Mouse (Mus musculus): ENCODE data around the gene Kalrn.

Kalrn gene

DNA sequence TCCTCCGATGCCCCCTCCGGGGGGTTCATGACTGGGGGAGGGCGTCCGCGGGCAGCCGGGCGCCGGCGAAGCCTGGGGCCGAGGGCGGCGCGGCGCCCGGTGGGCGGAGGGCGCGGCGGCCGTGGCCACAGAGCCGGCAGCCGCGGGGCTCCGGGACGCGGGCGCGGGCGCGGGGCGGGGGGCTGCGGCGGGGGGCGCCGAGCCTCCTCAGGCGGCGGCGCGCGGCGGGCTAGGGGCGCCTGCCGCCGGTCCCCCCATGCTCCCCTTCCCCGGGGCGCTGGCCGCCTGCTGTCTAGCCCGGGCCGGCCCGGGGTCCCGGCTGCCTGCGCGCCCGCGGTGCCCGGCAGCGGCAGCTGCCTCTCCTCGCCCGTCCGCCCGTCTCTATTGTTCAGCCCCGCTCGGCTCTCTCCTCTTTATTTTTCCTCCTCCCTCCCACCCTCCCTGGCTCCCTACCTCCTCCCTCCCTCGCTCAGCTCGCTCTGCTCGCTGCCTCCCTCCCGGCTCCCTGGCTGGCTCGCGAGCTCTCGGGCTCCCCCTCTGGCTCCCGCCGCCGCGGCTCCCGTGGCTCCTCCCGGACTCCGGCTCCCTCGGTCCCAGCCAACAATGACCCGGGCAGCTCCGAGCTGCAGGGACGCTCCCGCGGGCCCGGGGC is at the start of gene Kalrn:
Kalrn (minus strand) TSS at position 382 of the 652 bp plus-strand sequence.
- peak; percentile 20 for DNase-seq (ENCODE audit: low read depth, low spot score)

DNA sequence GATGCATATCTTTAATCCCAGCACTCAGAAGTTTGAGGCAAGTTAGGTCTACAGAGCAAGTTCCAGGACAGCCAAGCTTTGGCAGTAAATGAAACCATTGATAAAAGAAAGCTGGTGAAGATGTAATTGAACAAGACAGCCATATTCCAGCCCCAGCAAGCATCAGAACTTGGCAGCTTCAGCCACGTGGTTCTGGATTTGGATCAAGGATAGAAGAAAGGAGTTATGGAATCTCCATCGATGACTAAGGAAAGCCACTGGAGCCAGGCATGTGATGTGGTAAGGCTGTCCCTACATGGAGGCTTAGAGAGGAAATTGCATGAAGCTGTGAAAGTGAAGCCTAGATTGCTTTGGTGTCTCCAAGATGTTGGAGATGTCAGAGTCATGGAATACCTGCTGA is 40.7 kb upstream of the Kalrn start:
- DNase-seq (ENCODE audit: low read depth, low spot score), result no peak

DNA sequence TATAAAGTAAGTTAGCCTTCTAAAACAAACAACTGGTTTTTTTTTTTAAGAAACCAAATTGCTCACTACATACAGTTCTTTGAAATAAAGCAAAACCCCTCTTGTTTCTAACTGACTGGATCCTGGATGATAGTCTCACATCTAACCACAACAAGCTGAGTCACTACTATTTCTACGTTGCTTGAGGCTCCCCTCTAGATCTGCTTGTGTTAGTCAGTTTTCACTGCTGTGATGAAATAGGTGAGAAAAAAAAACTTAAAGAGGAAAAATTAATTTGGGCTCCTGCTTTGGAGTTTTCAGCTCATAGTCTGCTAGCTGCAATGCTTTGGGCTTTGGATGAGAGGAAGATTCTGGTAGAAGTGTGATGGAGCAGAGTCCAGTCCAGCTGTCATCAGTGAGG is 36.8 kb upstream of the Kalrn start:
- no peak for DNase-seq (ENCODE audit: low read depth, low spot score)

DNA sequence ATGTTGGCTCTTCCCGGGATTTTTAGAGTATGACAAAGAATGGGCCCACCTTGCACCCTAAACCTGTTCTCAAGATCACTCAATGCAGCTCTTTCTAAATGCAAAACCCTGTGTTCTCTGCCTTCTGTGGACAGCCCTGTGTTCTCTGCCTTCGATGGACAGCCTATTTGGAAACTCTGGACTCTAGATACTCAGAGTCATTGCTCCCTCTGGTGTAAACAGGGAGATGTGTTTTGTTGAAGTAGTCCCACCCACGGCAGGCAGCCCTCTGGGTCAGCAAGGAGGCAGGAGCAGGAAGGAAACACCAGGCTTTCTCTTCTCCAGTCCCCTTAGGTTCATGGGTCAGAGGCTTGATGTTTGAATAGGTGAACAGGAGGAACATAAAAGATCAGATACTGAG is 32.3 kb upstream of the Kalrn start:
- no peak for DNase-seq (ENCODE audit: low read depth, low spot score)

DNA sequence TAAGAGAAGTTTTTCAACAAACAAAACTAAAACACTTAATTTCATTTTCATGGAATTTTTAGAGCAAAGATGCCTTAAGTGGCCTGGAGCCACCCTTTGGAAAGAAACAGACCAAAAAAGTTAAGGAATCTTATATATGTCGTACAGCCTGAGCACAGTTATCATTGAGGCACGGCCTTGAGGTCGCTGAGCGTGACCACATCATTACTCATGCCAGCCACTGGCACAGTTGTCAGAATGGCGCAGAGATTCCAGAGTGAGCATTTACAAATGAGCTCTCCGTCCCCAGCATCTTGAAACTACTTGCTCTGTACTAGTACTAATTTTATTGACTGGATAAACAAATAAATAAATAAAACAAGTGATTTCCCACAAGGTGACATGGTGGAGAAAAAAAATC is 30.5 kb upstream of the Kalrn start:
- DNase-seq (ENCODE audit: low read depth, low spot score), result no peak

DNA sequence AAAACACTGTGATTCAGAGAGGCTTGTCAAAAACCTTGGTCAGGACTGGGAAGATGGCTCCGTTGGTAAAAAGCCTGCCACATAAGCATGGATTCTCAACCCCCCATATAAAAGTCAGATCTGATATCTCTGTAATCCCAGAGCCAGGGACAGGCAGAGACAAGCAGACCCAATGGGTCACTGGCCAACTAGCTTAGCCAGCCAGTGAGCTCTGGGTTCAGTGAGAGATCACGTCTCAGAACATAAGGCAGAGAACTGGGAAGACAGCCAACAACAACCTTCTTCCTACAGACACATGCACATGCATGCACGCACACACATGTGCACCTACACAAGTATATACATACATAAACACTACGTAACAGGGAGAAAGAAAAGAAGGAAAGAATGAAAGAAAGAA is 29.7 kb upstream of the Kalrn start:
- no peak for DNase-seq (ENCODE audit: low read depth, low spot score)

DNA sequence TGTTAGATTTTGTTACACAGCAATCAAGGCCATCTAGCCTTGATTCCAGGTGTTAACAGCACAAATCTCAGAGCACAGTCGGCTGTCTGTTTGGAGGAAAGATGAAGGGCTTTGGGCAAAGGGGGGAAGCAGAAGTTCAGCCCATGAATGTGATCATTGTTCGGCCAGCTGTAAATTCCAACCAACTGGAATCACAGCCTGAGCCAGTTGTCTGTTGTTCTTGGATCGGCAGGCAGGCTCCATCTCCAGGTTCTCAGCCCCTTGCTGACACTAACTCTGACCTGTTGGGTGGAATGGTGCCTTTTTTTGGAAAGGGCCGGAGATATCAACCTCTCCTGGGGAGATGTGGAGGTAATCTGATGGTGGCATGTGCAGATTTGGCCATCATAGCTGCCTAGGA is 28.6 kb upstream of the Kalrn start:
- DNase-seq (ENCODE audit: low read depth, low spot score), result no peak

DNA sequence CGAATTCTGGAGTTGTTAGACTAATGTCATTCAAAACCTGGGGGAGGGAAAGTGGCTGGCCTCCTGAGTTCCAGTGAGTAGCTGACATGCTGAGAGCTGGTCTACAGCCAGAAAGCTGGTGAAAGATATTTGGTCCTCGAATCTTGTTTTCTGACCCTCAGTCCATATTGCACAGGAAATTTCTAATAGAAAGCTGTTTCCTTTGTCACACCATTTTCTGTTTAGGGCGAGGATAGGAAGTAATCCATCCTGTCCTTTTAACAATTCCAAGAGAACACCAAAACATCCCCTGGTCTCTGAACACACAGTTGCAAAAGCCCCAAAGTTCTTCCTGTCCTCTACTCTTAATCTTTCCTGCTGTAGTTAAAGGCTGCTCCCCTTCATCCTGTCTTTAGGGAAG is 22.0 kb upstream of the Kalrn start:
- no peak for DNase-seq (ENCODE audit: low read depth, low spot score)

DNA sequence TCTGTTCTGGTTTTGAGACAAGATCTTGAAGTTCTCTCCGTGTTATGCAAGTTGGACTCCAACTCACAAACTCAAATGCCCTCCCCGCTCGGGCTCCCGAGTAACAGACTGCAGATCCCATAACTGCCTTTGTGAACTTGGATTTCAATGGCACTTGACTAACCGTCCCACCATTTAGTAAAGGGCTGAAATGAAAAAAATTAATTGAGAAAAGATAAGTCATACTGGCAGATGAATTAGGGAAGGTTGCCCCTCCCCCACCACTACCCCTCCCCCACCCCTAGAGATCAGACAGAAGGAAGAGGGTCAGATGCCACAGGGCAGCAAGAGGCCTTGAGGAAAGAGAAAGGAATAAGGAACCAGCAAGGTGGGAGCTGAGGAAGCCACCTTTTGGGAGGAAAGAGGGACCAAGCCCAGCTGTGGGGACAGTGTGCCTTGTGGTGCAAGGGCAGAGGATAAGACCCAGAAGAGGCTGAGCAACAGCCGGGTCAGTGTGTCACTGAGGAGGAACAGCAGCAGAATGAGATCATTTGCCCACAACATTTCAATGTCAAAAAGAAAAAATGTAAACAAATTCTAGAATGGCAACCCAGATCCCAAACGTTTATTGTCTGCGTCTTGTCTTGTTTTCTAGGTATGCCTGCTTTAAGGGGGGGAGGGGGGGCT is 21.4 kb upstream of the Kalrn start:
- DNase-seq (ENCODE audit: low read depth, low spot score), result no peak

DNA sequence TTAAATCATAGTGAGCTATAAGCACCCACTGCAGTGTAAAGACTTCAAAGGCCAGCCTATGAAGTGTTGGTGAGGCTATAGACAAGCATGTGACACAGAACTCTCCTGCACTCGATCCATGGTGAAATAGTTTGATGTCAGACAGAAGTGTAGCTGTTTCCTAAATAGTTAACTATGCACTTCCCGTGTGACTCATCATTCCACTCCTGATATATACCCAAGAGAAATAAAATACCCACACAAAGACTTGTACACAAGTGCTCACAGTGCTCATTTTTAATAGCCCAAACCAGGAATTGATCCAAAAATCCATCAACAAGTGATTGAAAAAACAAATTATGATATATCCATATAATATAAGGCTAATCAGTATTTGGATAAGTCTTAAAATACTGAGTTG is 19.4 kb upstream of the Kalrn start:
- no peak for DNase-seq (ENCODE audit: low read depth, low spot score)

DNA sequence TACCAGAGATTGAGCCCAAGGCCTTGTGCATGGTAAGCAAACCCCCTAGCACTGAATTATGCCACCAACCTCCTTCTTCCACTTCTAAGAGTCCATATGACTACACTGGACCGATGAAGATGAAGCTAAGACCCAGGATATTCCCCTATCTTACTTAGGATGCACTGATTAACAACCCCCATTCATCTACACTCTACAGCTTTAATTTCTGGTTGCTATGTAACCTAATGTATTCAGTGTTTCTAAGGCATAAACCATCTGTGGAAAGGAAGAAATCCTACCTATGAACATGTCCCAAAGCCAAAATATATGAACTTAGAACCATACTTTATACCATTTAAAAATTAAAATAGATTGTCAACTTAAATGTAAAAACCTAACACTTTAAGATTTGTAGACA is 18.6 kb upstream of the Kalrn start:
- no peak for DNase-seq (ENCODE audit: low read depth, low spot score)

DNA sequence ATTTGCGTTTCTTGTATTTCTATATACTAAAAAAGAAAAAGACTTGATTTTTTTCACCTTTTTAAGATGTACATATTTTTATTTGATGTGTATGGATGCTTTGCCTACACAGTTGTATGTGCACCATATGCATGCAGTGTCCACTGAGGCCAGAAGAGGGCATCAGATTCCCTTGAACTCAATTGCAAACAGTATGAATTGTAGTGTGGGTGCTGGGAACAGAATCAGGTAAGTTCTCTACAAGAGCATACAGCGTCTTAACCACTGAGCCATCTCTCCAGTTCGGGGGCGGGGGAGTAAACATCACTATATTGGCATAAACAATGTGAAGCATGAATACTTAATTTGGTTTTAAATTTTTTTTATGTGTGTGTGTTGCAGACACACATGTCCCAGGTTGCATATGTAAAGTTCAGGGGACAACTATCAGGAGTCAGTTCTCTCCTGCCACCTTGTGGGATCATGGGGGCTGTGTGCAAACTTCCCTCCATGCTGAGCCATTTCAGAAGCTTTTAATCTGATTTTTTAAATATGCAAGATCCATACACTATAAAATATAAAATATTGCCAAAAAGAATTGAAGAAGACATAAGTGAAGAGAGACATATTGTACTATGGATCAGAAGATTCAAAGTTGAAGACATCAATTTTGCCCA is 6.5 kb upstream of the Kalrn start:
- DNase-seq (ENCODE audit: low read depth, low spot score), result no peak

DNA sequence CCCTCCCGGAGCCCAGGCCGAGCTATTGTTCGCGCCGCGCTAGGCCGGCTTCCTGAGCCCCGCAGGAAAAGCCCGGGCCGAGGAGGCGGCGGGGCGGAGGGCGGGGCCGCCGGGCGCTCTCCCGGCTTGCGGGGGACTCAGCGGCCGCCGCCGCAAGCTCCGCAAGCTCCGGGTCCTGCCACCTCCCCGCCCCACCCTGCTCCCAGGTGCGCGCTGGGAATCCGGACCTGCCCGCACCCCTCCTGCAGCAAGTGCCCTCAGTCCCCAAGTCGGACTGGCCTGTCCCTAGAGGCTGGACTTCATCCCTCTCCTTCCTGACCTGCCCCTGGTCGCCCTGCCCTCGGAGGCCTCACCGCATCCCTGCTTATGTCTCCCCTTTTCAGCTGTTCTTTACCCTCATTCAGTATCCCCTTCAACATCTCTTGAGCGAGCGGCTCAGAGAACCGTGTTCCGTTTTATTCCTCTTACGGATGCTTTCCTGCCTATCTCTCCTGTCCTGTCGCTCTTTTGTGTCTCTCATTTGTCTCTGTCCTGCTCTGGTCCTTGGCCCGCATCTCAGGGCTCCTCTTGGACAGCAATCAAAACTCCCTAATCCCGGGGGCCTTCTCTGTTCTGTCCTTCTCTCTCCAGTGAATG is 642 bp upstream of the Kalrn start:
- no peak for DNase-seq (ENCODE audit: low read depth, low spot score)

DNA sequence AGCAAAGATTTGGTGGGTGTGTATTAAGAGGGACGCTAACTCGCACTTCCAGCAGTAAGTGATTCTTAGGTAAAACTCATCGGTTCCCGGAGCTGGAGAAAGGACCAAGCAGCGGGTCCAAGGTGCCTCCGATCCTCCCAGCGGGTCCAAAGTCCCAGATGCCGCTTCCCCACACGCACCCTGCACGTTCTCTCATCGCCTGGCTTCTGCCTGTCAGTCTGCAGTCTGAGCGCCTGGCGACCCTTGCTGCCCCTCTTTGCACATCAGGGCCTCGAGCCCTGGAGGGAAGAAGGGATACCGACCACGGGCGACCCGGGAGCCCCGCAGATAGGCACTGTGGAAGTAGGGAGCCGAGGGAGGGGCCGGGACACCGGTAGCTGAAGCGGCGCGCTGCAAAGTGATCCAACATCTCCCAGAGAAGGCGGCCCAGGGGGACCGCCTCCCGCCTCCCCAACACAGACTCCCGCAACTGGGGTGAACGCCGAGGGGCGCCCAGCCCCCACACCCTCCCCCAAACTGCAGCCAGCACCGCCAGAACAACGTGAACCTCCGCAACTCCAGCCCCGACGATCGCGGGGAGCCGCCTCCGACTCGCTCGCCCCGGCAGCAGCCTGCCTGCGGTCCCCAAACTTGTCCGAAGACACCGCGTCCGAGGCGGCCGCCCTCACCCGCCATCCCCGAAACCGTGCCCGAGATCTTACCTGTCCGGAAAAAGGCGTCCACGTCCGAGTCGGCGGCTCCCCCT is 754 bp downstream of the Kalrn start:
- peak; percentile 6 for DNase-seq (ENCODE audit: low read depth, low spot score)

DNA sequence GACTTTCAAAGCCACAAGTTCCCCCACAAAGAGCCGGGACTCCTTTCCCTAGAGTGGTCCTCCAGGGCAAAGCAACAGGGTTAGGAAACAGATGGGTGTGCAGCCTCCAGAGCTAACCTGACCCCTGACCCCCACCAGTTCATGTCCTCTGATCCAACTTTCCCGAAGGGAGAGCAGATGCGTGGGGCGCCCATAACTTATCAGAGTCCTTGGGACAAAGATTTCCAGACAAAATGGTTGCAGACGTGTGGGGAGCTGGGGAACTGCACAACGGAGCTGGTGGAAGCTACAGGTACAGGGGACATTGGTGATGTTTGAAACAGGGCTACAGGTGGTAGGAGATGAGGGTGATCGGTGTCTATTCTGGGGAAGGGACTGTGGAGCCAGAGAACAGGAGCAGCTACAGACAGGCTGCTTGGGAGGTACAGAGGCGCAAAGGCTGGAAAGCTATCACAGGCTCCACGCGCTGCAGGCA is 1.4 kb downstream of the Kalrn start:
- DNase-seq (ENCODE audit: low read depth, low spot score), result no peak

DNA sequence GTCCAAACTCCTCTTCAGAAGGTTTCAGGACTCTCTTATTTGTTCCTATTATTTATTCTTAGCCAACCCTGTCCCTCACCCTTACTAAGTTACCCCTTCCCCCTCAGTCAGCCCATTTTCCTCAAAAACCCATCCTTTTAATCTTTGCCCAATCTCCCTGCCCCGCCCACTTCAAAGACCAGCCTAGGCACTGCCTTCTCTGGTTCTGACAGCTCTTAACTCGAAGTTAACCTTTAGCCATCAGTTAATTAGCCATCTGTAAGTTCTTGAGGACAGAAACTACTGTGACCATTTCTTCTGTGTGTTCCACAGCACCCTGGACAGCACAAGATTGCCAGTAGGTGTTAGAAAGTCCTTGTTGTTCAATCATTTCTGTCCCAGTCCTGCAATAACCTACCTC is 3.4 kb downstream of the Kalrn start:
- DNase-seq (ENCODE audit: low read depth, low spot score), result no peak

DNA sequence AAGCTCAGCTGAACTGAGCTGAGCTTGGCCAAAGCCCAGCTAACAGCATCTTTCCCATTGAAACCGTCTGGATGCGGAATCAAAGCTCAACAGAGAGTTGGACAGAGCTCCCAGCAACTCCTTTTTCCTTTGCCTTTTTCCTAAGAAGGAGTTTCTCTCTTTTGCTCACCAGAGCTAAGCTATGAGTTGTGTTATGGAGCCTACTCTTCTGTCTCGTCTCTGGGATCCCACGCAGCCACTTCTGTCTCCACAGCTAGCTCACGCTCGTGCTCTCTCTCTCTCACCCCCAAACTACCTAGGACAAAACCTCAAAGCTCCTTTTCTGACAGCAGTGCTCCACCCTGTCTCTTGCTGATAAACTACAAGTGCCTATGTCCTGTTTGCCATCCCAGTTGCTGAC is 4.5 kb downstream of the Kalrn start:
- no peak for DNase-seq (ENCODE audit: low read depth, low spot score)

DNA sequence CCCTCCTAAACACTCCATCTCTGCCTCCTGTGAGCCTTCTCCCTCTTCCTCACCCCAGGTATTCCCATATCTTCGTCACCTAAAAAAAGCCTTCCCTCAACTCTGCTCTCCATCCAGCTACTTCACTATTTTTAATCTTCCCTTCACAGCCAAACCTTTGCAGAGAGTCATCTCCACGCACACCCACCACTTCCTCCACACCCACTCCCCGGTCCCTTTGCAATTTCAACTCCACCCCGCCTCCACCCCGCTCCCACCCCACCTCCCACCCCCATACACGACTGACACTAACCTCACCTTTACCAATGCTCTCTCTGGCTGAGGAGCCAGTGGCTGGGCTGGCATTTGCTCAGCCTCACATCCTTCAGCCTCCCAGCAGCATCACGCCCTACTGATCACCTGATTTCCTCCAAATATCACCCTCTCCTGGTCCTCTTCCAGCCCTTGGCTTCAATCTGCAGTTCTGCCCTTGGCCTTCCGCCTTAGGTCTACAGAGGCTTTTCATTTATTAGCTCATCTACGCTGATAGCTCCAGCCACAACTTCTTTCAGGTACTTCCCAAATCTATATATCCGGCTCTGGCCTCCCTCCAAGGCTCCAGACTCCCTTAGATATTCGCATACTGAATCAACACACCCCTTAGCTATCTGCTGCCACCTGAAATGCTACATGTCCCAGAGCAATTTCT is 9.6 kb downstream of the Kalrn start:
- no peak for DNase-seq (ENCODE audit: low read depth, low spot score)

DNA sequence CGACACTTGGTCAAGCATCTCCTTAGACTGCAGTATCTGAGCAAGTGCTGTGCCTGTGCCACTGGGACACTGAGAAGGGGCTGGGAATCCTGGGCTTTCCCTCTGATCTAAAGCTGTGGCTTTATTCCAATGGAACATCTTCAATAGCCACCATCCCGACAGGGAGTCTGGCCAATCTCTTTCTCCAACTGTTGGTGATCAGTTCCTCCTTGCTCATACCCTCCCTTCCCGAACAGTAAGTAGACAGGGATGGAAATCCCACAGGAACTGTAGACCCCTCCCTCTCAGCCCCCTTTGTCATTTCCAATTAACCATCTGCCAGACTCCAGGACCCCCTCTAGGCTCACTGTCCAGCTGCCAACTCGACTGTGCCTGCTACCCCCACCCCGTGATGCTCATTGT is 11.6 kb downstream of the Kalrn start:
- no peak for DNase-seq (ENCODE audit: low read depth, low spot score)

DNA sequence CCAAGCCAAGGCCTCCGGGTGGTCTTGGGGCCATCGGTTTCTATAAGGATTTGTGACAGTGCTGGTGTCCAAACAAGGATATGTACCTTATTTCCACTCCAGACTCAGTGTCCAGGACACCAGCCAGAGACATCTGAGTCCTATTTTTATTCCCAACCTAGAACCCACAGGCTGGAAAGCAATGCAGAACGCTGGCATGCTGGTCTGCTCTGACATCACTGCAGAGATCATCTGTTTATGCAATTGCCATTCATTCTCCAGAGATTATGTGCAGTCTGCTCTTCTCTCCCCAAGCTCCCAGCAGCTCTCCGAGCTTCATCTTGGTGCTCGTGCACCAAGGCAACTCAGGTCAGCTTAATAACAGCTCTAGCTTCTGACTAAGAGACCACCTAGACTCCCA is 12.5 kb downstream of the Kalrn start:
- DNase-seq (ENCODE audit: low read depth, low spot score), result no peak

DNA sequence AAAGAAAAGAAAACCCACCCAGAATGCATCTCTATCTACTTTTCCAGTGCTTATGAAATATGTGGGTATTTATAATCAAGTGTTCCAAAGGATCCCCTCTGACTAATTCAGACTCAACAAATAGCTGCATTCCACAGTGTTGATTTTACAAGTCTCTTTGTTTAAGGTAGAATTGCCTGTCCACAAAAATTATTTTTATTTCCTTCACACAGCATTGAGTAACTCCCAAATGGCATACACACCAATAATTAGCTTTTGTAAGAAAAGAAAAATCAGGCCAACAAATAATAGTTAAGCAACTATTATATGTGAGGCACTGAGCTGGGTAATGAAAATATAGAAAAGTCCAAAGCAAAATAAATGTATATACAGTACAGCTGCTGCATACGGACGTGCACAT is 12.9 kb downstream of the Kalrn start:
- no peak for DNase-seq (ENCODE audit: low read depth, low spot score)

Measured in CD4-positive helper T cell, adult 2 months (primary cell).